Mouse (Mus musculus): Measurements from ENCODE around the gene Slc25a39. TPM values are rescaled to one million over a fixed set of nuclear protein-coding genes. Genes with fewer than 3 reads are reported as not detected.

Gene Slc25a39
- total and polyA plus RNA-seq, 3 experiments, result 55.9 to 231 (median 205) TPM

- TF ChIP-seq POLR2AphosphoS5 (IDR thresholded peaks at IDR 0.05; ENCODE audit: insufficient replicate concordance, low read depth, low read length) (no peak), CTCF (IDR thresholded peaks at IDR 0.05; ENCODE audit: low read depth, low read length) (no peak), GATA2 (IDR thresholded peaks at IDR 0.05; ENCODE audit: borderline replicate concordance, low read depth, low read length) (no peak), TAL1 (conservative IDR thresholded peaks at IDR 0.05; ENCODE audit: low read depth, low read length) (no peak), GATA1 (IDR thresholded peaks at IDR 0.05; ENCODE audit: borderline replicate concordance, low read length) (no peak)
- ATAC-seq (ENCODE audit: extremely low read depth, insufficient number of reproducible peaks, low FRiP score, poor library complexity, severe bottlenecking) (no peak), DNase-seq (ENCODE audit: low spot score) (no peak)
- no peaks in the 10 kb centered on the region for H3K9me3 ChIP-seq (replicated peaks)
- H3K4me1 ChIP-seq (ENCODE audit: insufficient read depth, low read depth, low read length), result peaks cover 8% of the 10 kb centered on the region
- no peak overlapping the region for H3K4me3 ChIP-seq (ENCODE audit: low read depth, low read length)
- no peaks in the 10 kb centered on the region for H3K36me3 ChIP-seq (replicated peaks)
- H3K27me3 ChIP-seq (ENCODE audit: insufficient read depth, low read length), result peaks cover 94% of the 10 kb centered on the region
Observed at GRCm38 (mm10) chr11:102356190-102356589, 51.6 kb downstream of the Slc25a39 start.

- Histone ChIP-seq H3K36me3 (replicated peaks) (no peaks in the 10 kb centered on the region), H3K27me3 (ENCODE audit: insufficient read depth, low read length) (peaks cover 94% of the 10 kb centered on the region), H3K9me3 (replicated peaks) (no peaks in the 10 kb centered on the region), H3K4me3 (ENCODE audit: low read depth, low read length) (no peak overlapping the region), H3K4me1 (ENCODE audit: insufficient read depth, low read depth, low read length) (peaks cover 12% of the 10 kb centered on the region)
- TF ChIP-seq TAL1 (conservative IDR thresholded peaks at IDR 0.05; ENCODE audit: low read depth, low read length), result no peak
- TF ChIP-seq GATA2 (IDR thresholded peaks at IDR 0.05; ENCODE audit: borderline replicate concordance, low read depth, low read length), result no peak
- no peak for TF ChIP-seq GATA1 (IDR thresholded peaks at IDR 0.05; ENCODE audit: borderline replicate concordance, low read length)
- TF ChIP-seq CTCF (IDR thresholded peaks at IDR 0.05; ENCODE audit: low read depth, low read length), result no peak
- ATAC-seq (ENCODE audit: extremely low read depth, insufficient number of reproducible peaks, low FRiP score, poor library complexity, severe bottlenecking) (no peak), DNase-seq (ENCODE audit: low spot score) (no peak)
Observed at GRCm38 (mm10) chr11:102355501-102355900, 52.2 kb downstream of the Slc25a39 start.

GRCm38 (mm10) chr11:102353021-102353431 lies 54.7 kb downstream of the Slc25a39 start:
- ATAC-seq (ENCODE audit: extremely low read depth, insufficient number of reproducible peaks, low FRiP score, poor library complexity, severe bottlenecking) (no peak), DNase-seq (ENCODE audit: low spot score) (no peak)
- Histone ChIP-seq H3K9me3 (replicated peaks) (no peaks in the 10 kb centered on the region), H3K27me3 (ENCODE audit: insufficient read depth, low read length) (peaks cover 92% of the 10 kb centered on the region), H3K36me3 (replicated peaks) (no peaks in the 10 kb centered on the region), H3K4me1 (ENCODE audit: insufficient read depth, low read depth, low read length) (peaks cover 12% of the 10 kb centered on the region), H3K4me3 (ENCODE audit: low read depth, low read length) (no peak overlapping the region)
- TF ChIP-seq TAL1 (conservative IDR thresholded peaks at IDR 0.05; ENCODE audit: low read depth, low read length) (no peak), GATA2 (IDR thresholded peaks at IDR 0.05; ENCODE audit: borderline replicate concordance, low read depth, low read length) (no peak), POLR2AphosphoS5 (IDR thresholded peaks at IDR 0.05; ENCODE audit: insufficient replicate concordance, low read depth, low read length) (no peak)

Other genes with a start within 250 kb of the Slc25a39 start
- 160 and 182 TPM in 2 replicates for gene Lsm12, start 222.7 kb downstream of the Slc25a39 start, total RNA-seq (2014; fragmentation: Nextera tagmentation)
- 44.1 and 51.8 TPM in 2 replicates for gene Lsm12, start 222.7 kb downstream of the Slc25a39 start, total RNA-seq (2017)
- 114 and 136 TPM in 2 replicates for gene Lsm12, start 222.7 kb downstream of the Slc25a39 start, polyA plus RNA-seq (2012)
- gene G6pc3, start 218.3 kb downstream of the Slc25a39 start, total RNA-seq (2014; fragmentation: Nextera tagmentation), result 37.8 and 45.9 TPM in 2 replicates
- 12.4 and 13.1 TPM in 2 replicates for gene G6pc3, start 218.3 kb downstream of the Slc25a39 start, total RNA-seq (2017)
- 14.6 and 14.8 TPM in 2 replicates for gene G6pc3, start 218.3 kb downstream of the Slc25a39 start, polyA plus RNA-seq (2012)
- 20.5 and 30.7 TPM in 2 replicates for gene Hdac5, start 177.8 kb downstream of the Slc25a39 start, total RNA-seq (2014; fragmentation: Nextera tagmentation)
- 24.0 and 24.4 TPM in 2 replicates for gene Hdac5, start 177.8 kb downstream of the Slc25a39 start, total RNA-seq (2017)
- 42.8 and 48.2 TPM in 2 replicates for gene Hdac5, start 177.8 kb downstream of the Slc25a39 start, polyA plus RNA-seq (2012)
- gene BC030867, start 159.1 kb downstream of the Slc25a39 start, total RNA-seq (2014; fragmentation: Nextera tagmentation), result 42.5 and 45.0 TPM in 2 replicates
- 4.9 and 5.7 TPM in 2 replicates for gene BC030867, start 159.1 kb downstream of the Slc25a39 start, total RNA-seq (2017)
- gene BC030867, start 159.1 kb downstream of the Slc25a39 start, polyA plus RNA-seq (2012), result 5.4 and 10.1 TPM in 2 replicates
- not detected in 2 replicates for gene Asb16, start 139.2 kb downstream of the Slc25a39 start, total RNA-seq (2014; fragmentation: Nextera tagmentation)
- gene Asb16, start 139.2 kb downstream of the Slc25a39 start, total RNA-seq (2017), result 0.05 TPM in 1 of 2 replicates, not detected in the other
- gene Asb16, start 139.2 kb downstream of the Slc25a39 start, polyA plus RNA-seq (2012), result not detected in 2 replicates
- gene Tmub2, start 123.0 kb downstream of the Slc25a39 start, total RNA-seq (2014; fragmentation: Nextera tagmentation), result 17.9 and 24.4 TPM in 2 replicates
- 30.3 and 32.4 TPM in 2 replicates for gene Tmub2, start 123.0 kb downstream of the Slc25a39 start, total RNA-seq (2017)
- gene Tmub2, start 123.0 kb downstream of the Slc25a39 start, polyA plus RNA-seq (2012), result 27.2 and 27.6 TPM in 2 replicates
- 24.4 and 29.9 TPM in 2 replicates for gene Atxn7l3, start 111.3 kb downstream of the Slc25a39 start, total RNA-seq (2014; fragmentation: Nextera tagmentation)
- gene Atxn7l3, start 111.3 kb downstream of the Slc25a39 start, total RNA-seq (2017), result 24.0 and 24.7 TPM in 2 replicates
- gene Atxn7l3, start 111.3 kb downstream of the Slc25a39 start, polyA plus RNA-seq (2012), result 60.0 and 65.2 TPM in 2 replicates
- 69.7 and 74.7 TPM in 2 replicates for gene Ubtf, start 88.2 kb downstream of the Slc25a39 start, total RNA-seq (2014; fragmentation: Nextera tagmentation)
- 133 and 151 TPM in 2 replicates for gene Ubtf, start 88.2 kb downstream of the Slc25a39 start, total RNA-seq (2017)
- 179 and 180 TPM in 2 replicates for gene Ubtf, start 88.2 kb downstream of the Slc25a39 start, polyA plus RNA-seq (2012)
- 5.9 and 596 TPM in 2 replicates for gene Slc4a1, start 41.7 kb downstream of the Slc25a39 start, total RNA-seq (2014; fragmentation: Nextera tagmentation)
- gene Slc4a1, start 41.7 kb downstream of the Slc25a39 start, total RNA-seq (2017), result 1.1 and 1.5 TPM in 2 replicates
- gene Slc4a1, start 41.7 kb downstream of the Slc25a39 start, polyA plus RNA-seq (2012), result 2.3 and 2.9 TPM in 2 replicates
- not detected in 2 replicates for gene Rundc3a, start 14.5 kb downstream of the Slc25a39 start, total RNA-seq (2014; fragmentation: Nextera tagmentation)
- gene Rundc3a, start 14.5 kb downstream of the Slc25a39 start, total RNA-seq (2017), result 0.16 TPM in 1 of 2 replicates, not detected in the other
- not detected in 2 replicates for gene Rundc3a, start 14.5 kb downstream of the Slc25a39 start, polyA plus RNA-seq (2012)
- 45.8 and 46.0 TPM in 2 replicates for gene Grn, start 22.4 kb upstream of the Slc25a39 start, total RNA-seq (2014; fragmentation: Nextera tagmentation)
- gene Grn, start 22.4 kb upstream of the Slc25a39 start, total RNA-seq (2017), result 52.4 and 65.8 TPM in 2 replicates
- gene Grn, start 22.4 kb upstream of the Slc25a39 start, polyA plus RNA-seq (2012), result 13.2 and 21.1 TPM in 2 replicates
- gene Fam171a2, start 39.7 kb upstream of the Slc25a39 start, total RNA-seq (2014; fragmentation: Nextera tagmentation), result not detected in 2 replicates
- 0.05 TPM in 1 of 2 replicates, not detected in the other for gene Fam171a2, start 39.7 kb upstream of the Slc25a39 start, total RNA-seq (2017)
- gene Fam171a2, start 39.7 kb upstream of the Slc25a39 start, polyA plus RNA-seq (2012), result 0.08 and 0.16 TPM in 2 replicates
- gene Itga2b, start 62.2 kb upstream of the Slc25a39 start, total RNA-seq (2014; fragmentation: Nextera tagmentation), result 27.3 and 37.6 TPM in 2 replicates
- gene Itga2b, start 62.2 kb upstream of the Slc25a39 start, total RNA-seq (2017), result 72.3 and 76.1 TPM in 2 replicates
- gene Itga2b, start 62.2 kb upstream of the Slc25a39 start, polyA plus RNA-seq (2012), result 23.5 and 27.8 TPM in 2 replicates
- 52.1 and 69.2 TPM in 2 replicates for gene Gpatch8, start 148.4 kb upstream of the Slc25a39 start, total RNA-seq (2014; fragmentation: Nextera tagmentation)
- 22.3 and 26.0 TPM in 2 replicates for gene Gpatch8, start 148.4 kb upstream of the Slc25a39 start, total RNA-seq (2017)
- 12.1 and 16.1 TPM in 2 replicates for gene Gpatch8, start 148.4 kb upstream of the Slc25a39 start, polyA plus RNA-seq (2012)
- gene Gm11627, start 171.5 kb upstream of the Slc25a39 start, total RNA-seq (2014; fragmentation: Nextera tagmentation), result not detected in 2 replicates
- not detected in 2 replicates for gene Gm11627, start 171.5 kb upstream of the Slc25a39 start, total RNA-seq (2017)
- gene Gm11627, start 171.5 kb upstream of the Slc25a39 start, polyA plus RNA-seq (2012), result not detected in 2 replicates
- not detected in 2 replicates for gene Fzd2, start 196.4 kb upstream of the Slc25a39 start, total RNA-seq (2014; fragmentation: Nextera tagmentation)
- 0.06 TPM in 1 of 2 replicates, not detected in the other for gene Fzd2, start 196.4 kb upstream of the Slc25a39 start, total RNA-seq (2017)
- 0.02 TPM in 1 of 2 replicates, not detected in the other for gene Fzd2, start 196.4 kb upstream of the Slc25a39 start, polyA plus RNA-seq (2012)